Mouse (Mus musculus) embryonic fibroblast, embryonic 13.5 days (primary cell): ENCODE data around the gene Ikzf3.

Source experiments
- CTCF ChIP-seq: IDR thresholded peaks from 2 replicates; pipeline ENCODE4 v1.5.1; 2011; ENCODE audit warnings: mild to moderate bottlenecking, control low read depth, low read length, moderate library complexity, borderline replicate concordance; ENCODE audit not compliant: insufficient read depth
- POLR2A ChIP-seq: IDR thresholded peaks from 2 replicates; pipeline ENCODE4 v1.6.1; 2011; ENCODE audit warnings: low read depth, mild to moderate bottlenecking, control low read depth, low read length, moderate library complexity

DNA sequence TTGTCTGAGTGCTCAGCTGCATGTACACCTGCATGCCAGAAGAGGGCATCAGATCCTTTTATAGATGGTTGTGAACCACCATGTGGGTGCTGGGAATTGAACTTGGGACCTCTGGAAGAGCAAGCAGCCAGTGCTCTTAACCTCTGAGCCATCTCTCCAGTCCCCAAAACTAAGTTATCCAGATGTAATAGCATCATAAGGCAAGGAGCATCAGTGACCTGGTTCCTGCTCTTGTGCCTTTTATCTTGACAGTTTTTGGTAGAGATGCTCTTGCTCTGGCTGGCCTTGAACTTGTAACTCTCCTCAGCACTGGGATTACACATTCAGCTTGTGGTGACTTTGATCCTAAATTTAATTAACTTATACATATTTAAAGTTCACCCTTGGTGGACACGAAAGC, 102.1 kb downstream of the Ikzf3 start:
- TF ChIP-seq CTCF, result no peak
- TF ChIP-seq POLR2A, result no peak
